Mouse (Mus musculus) kidney, postnatal 10 days (tissue): ENCODE measurements at regions not wholly inside any gene's neighbourhood (a gene's known extent, or its start where the extent isn't known, plus 50 kb on each side); places are given as distances from the start of the nearest gene placed in this dataset.

Source experiments
- DNase-seq: peaks from one replicate; pipeline ENCODE4 v3.0.0; 2021; ENCODE audit warnings: mixed read lengths

- DNase-seq, result no peak
Measured at GRCm38 (mm10) chr11:20882756-20883155, 51.9 kb upstream of the Lgalsl start.

- DNase-seq, result no peak
Measured at GRCm38 (mm10) chr11:20883907-20884306, 53.1 kb upstream of the Lgalsl start.

GRCm38 (mm10) chr11:20887044-20887443 lies 56.2 kb upstream of the Lgalsl start:
- DNase-seq, result no peak

- DNase-seq, result peak; percentile 15
Measured at GRCm38 (mm10) chr11:20890479-20890878, 59.6 kb upstream of the Lgalsl start.

GRCm38 (mm10) chr11:20891711-20892110 lies 60.9 kb upstream of the Lgalsl start:
- DNase-seq, result no peak

GRCm38 (mm10) chr11:20896277-20897123 lies 65.6 kb upstream of the Lgalsl start:
- DNase-seq, result peak; percentile 73

- DNase-seq, result no peak
Measured at GRCm38 (mm10) chr11:20897468-20897867, 66.6 kb upstream of the Lgalsl start.

- DNase-seq, result peak; percentile 24
Measured at GRCm38 (mm10) chr11:20898558-20898957, 67.7 kb upstream of the Lgalsl start.

- no peak for DNase-seq
Measured at GRCm38 (mm10) chr11:20899766-20900165, 68.9 kb upstream of the Lgalsl start.

GRCm38 (mm10) chr11:20902001-20902400 lies 71.1 kb upstream of the Lgalsl start:
- no peak for DNase-seq

GRCm38 (mm10) chr11:20902910-20903309 lies 72.1 kb upstream of the Lgalsl start:
- no peak for DNase-seq

GRCm38 (mm10) chr11:20907996-20908395 lies 77.1 kb upstream of the Lgalsl start:
- DNase-seq, result no peak

GRCm38 (mm10) chr11:20908471-20908870 lies 77.6 kb upstream of the Lgalsl start:
- no peak for DNase-seq

GRCm38 (mm10) chr11:20913042-20913441 lies 82.2 kb upstream of the Lgalsl start:
- no peak for DNase-seq

- peak; percentile 94 for DNase-seq
Measured at GRCm38 (mm10) chr11:20913598-20914296, 82.9 kb upstream of the Lgalsl start.

- no peak for DNase-seq
Measured at GRCm38 (mm10) chr11:20914297-20914997, 83.6 kb upstream of the Lgalsl start.

GRCm38 (mm10) chr11:20915182-20915602 lies 84.3 kb upstream of the Lgalsl start:
- DNase-seq, result peak; percentile 83

GRCm38 (mm10) chr11:20915687-20916432 lies 85.0 kb upstream of the Lgalsl start:
- DNase-seq, result peak; percentile 58

- DNase-seq, result peak; percentile 71
Measured at GRCm38 (mm10) chr11:20916473-20916911, 85.6 kb upstream of the Lgalsl start.

GRCm38 (mm10) chr11:20916961-20917360 lies 86.1 kb upstream of the Lgalsl start:
- DNase-seq, result no peak

GRCm38 (mm10) chr11:20917483-20917882 lies 86.6 kb upstream of the Lgalsl start:
- DNase-seq, result no peak

GRCm38 (mm10) chr11:20923115-20923514 lies 92.3 kb upstream of the Lgalsl start:
- no peak for DNase-seq

GRCm38 (mm10) chr11:20929426-20929825 lies 98.6 kb upstream of the Lgalsl start:
- DNase-seq, result no peak
